Mouse (Mus musculus) heart, adult 9 months (tissue): ENCODE measurements around the gene Gpsm3.
A peak's percentile ranks its signal among the peaks of the same experiment; 100 is the strongest.

Experiments used
- DNase-seq, 2 experiments: peaks; one replicate each; pipeline ENCODE4 v3.0.0; 2022; ENCODE audit warnings: low spot score in 2 of 2

The Gpsm3 gene

GRCm38 (mm10) chr17:34629221-34629751 is 39.7 kb downstream of the Gpsm3 start, which contains the start of gene Prrt1:
Gene Prrt1, plus strand, starts transcription at chr17:34629533.
- no peak for DNase-seq

GRCm38 (mm10) chr17:34629796-34630603 is 40.4 kb downstream of the Gpsm3 start:
- no peak for DNase-seq

GRCm38 (mm10) chr17:34630761-34631301 is 41.2 kb downstream of the Gpsm3 start:
- DNase-seq: no peak

GRCm38 (mm10) chr17:34631647-34632046 is 42.0 kb downstream of the Gpsm3 start:
- DNase-seq: no peak

- DNase-seq: peak; percentile 86 to 89
These were observed 42.7 kb downstream of the Gpsm3 start for GRCm38 (mm10) chr17:34632261-34632691.

- no peak for DNase-seq
These were observed 46.1 kb downstream of the Gpsm3 start for GRCm38 (mm10) chr17:34635671-34636070.

GRCm38 (mm10) chr17:34637459-34637858 is 47.9 kb downstream of the Gpsm3 start:
- DNase-seq: no peak

- DNase-seq: no peak
These were observed 50.1 kb downstream of the Gpsm3 start for GRCm38 (mm10) chr17:34639461-34640255.

GRCm38 (mm10) chr17:34640778-34641601 is 51.4 kb downstream of the Gpsm3 start:
- DNase-seq: peak; percentile 78 to 79
